ENCODE assay signal across 9 mouse cellular contexts in genomic region chr8:128523825-128524224, GRCm38 (mm10).
DNase-seq lines count a peak whose midpoint lies in the region; ATAC-seq lines count a peak whose summit lies in the region.
"Had no signal": no experiment of that assay in that cellular context is flagged by ENCODE, and none has a peak within 500 bp of the region (broad histone marks: within the 10 kb centered on the region; RNA-seq: fewer than 3 reads in every experiment).

No protein-coding gene starts in this region.

- no peak overlapping the region for H3K27ac ChIP-seq in hindbrain, embryonic 11.5 days (ENCODE audit: low read depth, low read length)
- no peak overlapping the region for H3K27ac ChIP-seq in hindbrain, embryonic 12.5 days
- no peak overlapping the region for H3K27ac ChIP-seq in forebrain, embryonic 16.5 days (ENCODE audit: low read length)
- H3K27ac ChIP-seq: forebrain, embryonic 15.5 days had no signal

- WGBS in hindbrain, embryonic 11.5 days = 48% methylated on average over 7 of the region's 7 CpGs
- 69% methylated on average over 7 of the region's 7 CpGs for WGBS in hindbrain, embryonic 12.5 days
- WGBS in forebrain, embryonic 16.5 days = 73% methylated on average over 7 of the region's 7 CpGs

- DNase-seq in hindbrain, embryonic 11.5 days (ENCODE audit: low spot score) = peak; percentile 14
- peak; percentile 39 for DNase-seq in A20 (ENCODE audit: low read depth, low spot score)
- DNase-seq in R1 (ENCODE audit: low read depth, low spot score) = peak; percentile 57
- peak; percentile 26 for DNase-seq in lung, postnatal 14 days
- no peak for DNase-seq in urinary bladder, postnatal 10 days (ENCODE audit: low spot score)

- ATAC-seq in hindbrain, embryonic 11.5 days (ENCODE audit: low FRiP score) = no peak
- ATAC-seq in hindbrain, embryonic 12.5 days (ENCODE audit: low FRiP score) = no peak
- ATAC-seq in forebrain, embryonic 16.5 days = no peak
- no peak for ATAC-seq in frontal cortex, adult (ENCODE audit: low TSS enrichment)
- ATAC-seq: forebrain, embryonic 15.5 days had no signal

- no peaks in the 10 kb centered on the region for H3K9me3 ChIP-seq in hindbrain, embryonic 11.5 days (ENCODE audit: control insufficient read depth, low read length)
- H3K9me3 ChIP-seq in hindbrain, embryonic 12.5 days (replicated peaks) = no peaks in the 10 kb centered on the region
- no peaks in the 10 kb centered on the region for H3K9me3 ChIP-seq in forebrain, embryonic 16.5 days (ENCODE audit: control insufficient read depth, low read length)
- H3K9me3 ChIP-seq: forebrain, embryonic 15.5 days had no signal

- H3K36me3 ChIP-seq in hindbrain, embryonic 11.5 days (ENCODE audit: control insufficient read depth, insufficient read depth, low read length) = no peaks in the 10 kb centered on the region
- no peaks in the 10 kb centered on the region for H3K36me3 ChIP-seq in hindbrain, embryonic 12.5 days
- no peaks in the 10 kb centered on the region for H3K36me3 ChIP-seq in forebrain, embryonic 16.5 days (ENCODE audit: control insufficient read depth, insufficient read depth)
- H3K36me3 ChIP-seq: forebrain, embryonic 15.5 days had no signal

- H3K4me1 ChIP-seq in hindbrain, embryonic 11.5 days (replicated peaks; ENCODE audit: control insufficient read depth, insufficient read depth, low read length) = peaks cover 1% of the 10 kb centered on the region; the same call in 1 of the 2 replicates
- peaks cover 7% of the 10 kb centered on the region for H3K4me1 ChIP-seq in hindbrain, embryonic 12.5 days
- peaks cover 3% of the 10 kb centered on the region for H3K4me1 ChIP-seq in forebrain, embryonic 16.5 days (replicated peaks; ENCODE audit: control insufficient read depth, insufficient read depth, low read length)

- H3K9ac ChIP-seq in hindbrain, embryonic 11.5 days (ENCODE audit: low read depth, low read length) = no peak overlapping the region
- H3K9ac ChIP-seq in hindbrain, embryonic 12.5 days = no peak overlapping the region
- H3K9ac ChIP-seq in forebrain, embryonic 16.5 days (replicated peaks; ENCODE audit: low read depth, low read length) = no peak overlapping the region
- H3K9ac ChIP-seq: forebrain, embryonic 15.5 days had no signal

- H3K27me3 ChIP-seq in hindbrain, embryonic 11.5 days (ENCODE audit: control insufficient read depth, insufficient read depth, low read length) = no peaks in the 10 kb centered on the region
- no peaks in the 10 kb centered on the region for H3K27me3 ChIP-seq in hindbrain, embryonic 12.5 days
- no peaks in the 10 kb centered on the region for H3K27me3 ChIP-seq in forebrain, embryonic 16.5 days (replicated peaks; ENCODE audit: control insufficient read depth, insufficient read depth, low read length)
- H3K27me3 ChIP-seq: forebrain, embryonic 15.5 days had no signal

- H3K4me2 ChIP-seq in hindbrain, embryonic 11.5 days (replicated peaks; ENCODE audit: low read depth, low read length) = no peak overlapping the region
- no peak overlapping the region for H3K4me2 ChIP-seq in hindbrain, embryonic 12.5 days (replicated peaks)
- H3K4me2 ChIP-seq in forebrain, embryonic 16.5 days (ENCODE audit: low read length) = no peak overlapping the region
- H3K4me2 ChIP-seq: forebrain, embryonic 15.5 days had no signal

- no peak overlapping the region for H3K4me3 ChIP-seq in hindbrain, embryonic 11.5 days (ENCODE audit: low read depth, low read length)
- H3K4me3 ChIP-seq in hindbrain, embryonic 12.5 days = no peak overlapping the region
- H3K4me3 ChIP-seq in forebrain, embryonic 16.5 days (replicated peaks; ENCODE audit: low read length) = no peak overlapping the region
- H3K4me3 ChIP-seq: forebrain, embryonic 15.5 days had no signal
